Mouse (Mus musculus) megakaryocyte, adult 5-6 weeks (primary cell): ENCODE results near the gene Iffo2. TPM values are rescaled to one million over a fixed set of nuclear protein-coding genes. Genes with fewer than 3 reads are reported as not detected.

Source experiments
- ATAC-seq: 2 replicates; pipeline ENCODE4 v1.8.0; 2016; ENCODE audit warnings: mild to moderate bottlenecking, inconsistent platforms; ENCODE audit not compliant: poor library complexity, severe bottlenecking
- total RNA-seq, 2 experiments: library from RNA; stranded (forward) in 1 of 2; stranded (reverse) in 1 of 2; fragments of 153-499, 151-499 nt in 1 of 2; fragments of 221-1000, 200-1000 nt in 1 of 2; gene quantifications; 2 replicates each; pipeline versions ENCODE4 v1.2.3 to v1.2.4; 2015 to 2017

The Iffo2 gene
- total RNA-seq, 2 experiments from 2014 or later: 0.83 to 2.1 TPM

GRCm38 (mm10) chr4:139526475-139526874, 3.9 kb upstream of the Iffo2 start:
- ATAC-seq: no peak

GRCm38 (mm10) chr4:139532081-139532480, 1.7 kb downstream of the Iffo2 start:
- no peak for ATAC-seq

DNA sequence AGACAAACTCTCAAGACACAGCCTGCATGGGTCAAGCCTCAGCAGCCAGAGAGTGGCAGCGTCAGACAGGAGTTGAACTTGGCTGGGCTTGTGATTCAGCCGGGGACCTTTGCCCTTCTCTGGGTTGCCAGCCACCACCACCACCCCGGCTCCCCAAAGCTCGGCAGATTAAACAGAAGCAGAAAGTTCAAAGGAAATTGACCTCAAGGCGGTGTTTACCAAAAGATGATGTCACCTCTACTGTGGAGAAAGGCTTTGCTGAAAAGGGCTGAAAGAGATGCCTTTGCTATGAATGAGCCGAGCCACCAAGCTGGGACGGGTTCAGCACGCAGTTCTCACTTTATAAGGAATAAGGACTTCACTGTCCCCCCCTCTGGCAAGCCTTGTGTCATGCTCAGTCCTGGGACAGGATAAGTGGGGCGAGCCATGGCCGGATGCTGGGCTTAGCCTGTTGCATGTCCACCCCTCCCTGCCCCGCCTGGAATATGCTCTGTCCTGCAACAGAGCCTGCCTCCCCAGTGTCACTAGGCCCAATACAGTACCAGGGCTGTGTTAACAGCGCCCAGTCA, 4.9 kb downstream of the Iffo2 start:
- no peak for ATAC-seq

DNA sequence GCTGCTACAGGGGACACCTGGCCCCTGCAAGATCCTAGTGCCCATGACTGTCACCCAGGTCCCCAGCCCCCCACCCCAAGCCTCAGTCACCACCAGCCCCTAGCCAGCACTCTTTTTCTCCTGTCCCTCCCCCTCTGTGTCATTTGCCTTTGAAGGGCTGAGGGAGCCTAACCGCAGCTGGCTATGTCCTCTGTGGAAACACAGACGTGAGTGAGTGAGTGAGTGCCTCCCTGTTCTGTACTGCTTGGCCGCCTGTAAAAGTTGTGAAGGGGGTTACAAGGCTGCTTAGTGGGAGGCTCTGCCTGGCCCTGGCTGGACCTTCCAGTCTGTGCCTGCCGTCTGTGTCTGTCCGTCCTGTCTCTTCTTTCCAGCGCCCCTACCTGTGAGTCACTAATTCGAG, 5.4 kb downstream of the Iffo2 start:
- ATAC-seq: no peak

DNA sequence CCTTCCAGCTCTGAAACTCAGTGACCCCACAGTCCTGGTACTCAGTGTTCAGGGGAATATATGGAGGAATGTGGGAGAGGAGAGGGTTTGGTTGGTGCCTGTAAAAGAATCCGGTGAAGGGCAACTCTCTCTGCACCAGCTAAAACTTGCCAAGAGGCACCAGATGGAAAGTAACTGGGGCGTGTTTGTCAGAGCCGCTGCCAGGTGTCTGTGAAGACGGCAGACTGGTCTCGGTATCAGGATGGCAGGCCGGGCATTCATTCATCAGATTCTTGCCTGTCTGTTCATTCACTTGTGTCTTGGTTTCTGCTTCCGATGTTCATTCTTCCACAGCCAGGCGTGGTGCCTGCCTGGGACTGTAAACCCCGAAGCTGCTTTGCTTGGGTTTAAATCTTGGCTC, 6.4 kb downstream of the Iffo2 start:
- ATAC-seq: no peak

DNA sequence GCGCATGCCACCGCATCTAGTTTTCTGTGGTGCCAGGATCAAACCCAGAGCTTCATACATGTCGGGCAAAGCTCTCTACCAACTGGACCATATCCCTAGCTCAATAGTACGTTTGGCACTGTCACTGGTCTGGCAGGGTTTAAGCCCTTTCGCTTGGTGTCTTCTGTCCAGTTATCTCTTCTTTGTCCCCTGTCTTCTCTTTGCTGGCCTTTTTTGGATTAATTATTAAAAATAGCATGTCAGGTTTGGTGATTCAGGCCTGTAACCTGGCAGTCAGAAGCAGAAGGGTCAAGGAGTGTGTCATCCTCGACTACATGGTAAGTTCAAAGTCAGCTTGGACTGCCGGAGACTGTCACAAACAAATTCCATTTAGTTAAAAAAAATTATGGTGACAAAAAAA, 10.4 kb downstream of the Iffo2 start:
- no peak for ATAC-seq

GRCm38 (mm10) chr4:139545791-139546190, 15.4 kb downstream of the Iffo2 start:
- no peak for ATAC-seq

DNA sequence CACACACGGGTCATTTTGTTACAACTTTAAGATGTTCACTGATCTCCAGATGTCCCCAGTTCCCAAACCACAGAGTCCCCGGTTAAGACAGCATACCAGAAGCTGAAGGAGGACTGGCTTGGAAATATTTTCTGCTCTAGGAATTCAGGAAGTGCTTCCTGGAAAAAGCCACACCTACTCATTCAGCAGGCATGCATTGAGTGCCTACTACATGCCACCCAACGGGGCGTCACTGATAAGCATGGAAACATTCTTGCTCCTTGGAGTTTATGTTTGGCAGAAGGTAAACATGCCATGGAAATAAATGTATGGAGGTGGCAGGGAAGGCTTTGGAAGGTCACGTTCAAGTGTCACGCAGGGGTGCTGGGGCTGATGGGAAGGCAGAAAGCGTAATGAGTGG, 19.1 kb downstream of the Iffo2 start:
- no peak for ATAC-seq

DNA sequence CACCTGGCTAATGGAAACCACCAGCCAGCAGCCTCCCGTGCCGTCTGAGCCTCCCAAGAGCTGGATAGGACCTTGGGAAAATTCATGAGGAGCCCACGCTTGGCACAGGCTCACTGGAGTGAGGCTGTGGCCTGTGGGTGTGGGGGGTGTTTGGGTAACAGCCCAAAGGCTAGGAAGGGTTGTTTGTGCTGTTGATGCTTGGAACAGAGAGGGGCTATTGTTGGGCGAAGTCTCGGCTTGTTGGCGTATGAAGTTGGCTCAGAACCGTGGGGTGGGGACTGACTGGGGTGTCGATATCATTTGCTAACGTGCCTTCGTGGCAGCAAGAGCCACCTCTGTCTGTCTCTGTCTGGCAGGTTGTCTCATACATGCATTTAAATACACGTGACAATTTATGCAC, 24.9 kb downstream of the Iffo2 start:
- no peak for ATAC-seq

- ATAC-seq: no peak
Measured at GRCm38 (mm10) chr4:139555951-139556350, 25.6 kb downstream of the Iffo2 start.

DNA sequence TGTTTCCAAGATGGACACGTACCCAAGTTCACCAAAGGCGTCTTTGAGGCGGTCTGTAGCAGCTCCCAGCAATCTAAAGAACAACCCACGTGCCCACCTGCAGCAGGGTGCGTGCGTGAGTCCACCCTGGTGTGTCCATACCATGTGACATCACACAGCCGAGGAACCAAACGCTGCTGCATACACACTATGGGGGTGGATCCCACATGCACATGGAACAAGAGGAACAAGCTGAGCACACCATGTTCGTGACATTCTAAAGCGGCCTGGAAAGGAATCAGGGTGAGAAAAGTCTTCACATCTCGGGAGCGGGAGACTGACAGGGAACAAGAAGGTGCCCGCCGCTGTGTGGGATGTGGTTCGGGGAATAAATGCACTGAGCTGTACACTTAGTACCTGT, 38.0 kb downstream of the Iffo2 start:
- no peak for ATAC-seq

DNA sequence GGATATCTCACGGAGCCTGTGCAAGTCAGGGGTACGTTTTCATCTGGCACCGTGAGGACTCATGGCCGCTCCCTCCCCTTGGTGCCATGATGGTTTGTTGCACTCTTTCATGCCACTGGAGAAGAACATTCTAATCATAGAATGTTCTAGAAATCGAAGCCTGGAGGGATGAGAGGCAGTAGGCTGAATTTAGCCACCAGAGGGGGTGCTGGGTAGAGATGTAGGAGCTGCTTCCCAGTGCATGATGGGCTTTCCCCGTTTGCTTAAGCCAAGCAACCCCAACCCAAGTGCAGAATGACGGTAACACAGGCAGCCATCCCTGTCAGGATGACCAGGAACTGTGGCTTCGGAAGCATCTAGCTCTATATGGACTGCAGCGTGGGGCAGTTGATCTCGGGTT, 40.4 kb downstream of the Iffo2 start:
- ATAC-seq: no peak

DNA sequence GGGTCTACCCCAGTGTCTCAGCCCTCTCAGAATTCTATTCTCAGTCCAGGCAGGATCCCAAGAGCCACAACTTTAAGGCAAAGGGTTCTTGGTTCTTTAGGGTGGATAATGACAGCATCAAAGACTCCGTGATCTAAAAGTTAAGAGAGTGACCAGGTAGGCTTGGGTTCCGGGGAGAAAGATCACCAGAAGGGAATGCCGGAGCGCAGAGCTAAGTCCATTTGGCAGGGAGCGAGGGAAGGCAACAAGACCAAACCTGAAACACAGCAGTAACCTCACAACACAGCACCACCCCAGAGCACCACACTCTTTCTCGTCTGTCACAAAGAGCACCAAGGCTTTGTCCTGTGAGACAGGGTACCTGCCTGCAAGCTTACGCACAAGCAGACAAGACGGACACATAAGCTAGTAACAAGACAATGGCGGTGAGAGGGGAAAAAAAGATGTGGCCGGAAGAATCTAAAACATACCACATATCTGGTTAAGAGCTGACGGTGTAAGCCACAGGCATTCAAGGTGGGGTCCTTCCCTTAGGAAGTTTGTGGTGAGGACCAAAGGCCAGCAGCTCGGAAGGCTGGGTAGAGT, 42.7 kb downstream of the Iffo2 start:
- no peak for ATAC-seq

DNA sequence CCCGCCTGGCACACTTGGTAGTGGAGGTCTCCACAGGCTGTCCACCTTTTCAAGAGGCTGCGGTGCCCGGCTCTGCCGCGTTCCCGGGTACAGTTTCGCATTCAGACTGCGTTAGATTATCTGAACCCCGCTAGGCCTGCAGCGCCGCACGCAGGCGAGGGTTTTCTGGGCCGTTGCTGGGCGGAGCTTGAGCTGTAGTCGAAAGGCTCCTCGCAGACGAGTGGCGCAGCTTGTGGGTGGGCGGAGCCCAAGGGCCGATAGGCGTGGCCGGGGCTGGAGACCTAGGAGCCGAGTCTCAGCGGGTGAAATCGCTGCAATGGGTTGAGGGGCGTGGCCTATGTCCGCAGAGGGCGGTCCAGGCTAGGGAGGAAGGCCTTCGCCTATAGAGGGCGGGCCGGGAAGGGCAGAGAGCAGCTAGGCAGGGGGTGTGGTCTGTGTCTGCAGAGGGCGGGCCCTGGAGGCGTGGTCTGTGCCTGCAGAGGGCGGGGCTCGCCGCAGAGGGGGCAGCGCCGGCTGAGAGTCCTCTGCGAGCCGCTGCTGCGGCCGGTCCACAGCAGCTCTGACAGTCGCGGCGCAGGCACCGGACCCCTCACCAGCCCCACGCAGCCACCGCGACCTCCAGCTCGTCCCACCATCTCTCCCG, 43.9 kb downstream of the Iffo2 start:
- ATAC-seq: peak; percentile 89

DNA sequence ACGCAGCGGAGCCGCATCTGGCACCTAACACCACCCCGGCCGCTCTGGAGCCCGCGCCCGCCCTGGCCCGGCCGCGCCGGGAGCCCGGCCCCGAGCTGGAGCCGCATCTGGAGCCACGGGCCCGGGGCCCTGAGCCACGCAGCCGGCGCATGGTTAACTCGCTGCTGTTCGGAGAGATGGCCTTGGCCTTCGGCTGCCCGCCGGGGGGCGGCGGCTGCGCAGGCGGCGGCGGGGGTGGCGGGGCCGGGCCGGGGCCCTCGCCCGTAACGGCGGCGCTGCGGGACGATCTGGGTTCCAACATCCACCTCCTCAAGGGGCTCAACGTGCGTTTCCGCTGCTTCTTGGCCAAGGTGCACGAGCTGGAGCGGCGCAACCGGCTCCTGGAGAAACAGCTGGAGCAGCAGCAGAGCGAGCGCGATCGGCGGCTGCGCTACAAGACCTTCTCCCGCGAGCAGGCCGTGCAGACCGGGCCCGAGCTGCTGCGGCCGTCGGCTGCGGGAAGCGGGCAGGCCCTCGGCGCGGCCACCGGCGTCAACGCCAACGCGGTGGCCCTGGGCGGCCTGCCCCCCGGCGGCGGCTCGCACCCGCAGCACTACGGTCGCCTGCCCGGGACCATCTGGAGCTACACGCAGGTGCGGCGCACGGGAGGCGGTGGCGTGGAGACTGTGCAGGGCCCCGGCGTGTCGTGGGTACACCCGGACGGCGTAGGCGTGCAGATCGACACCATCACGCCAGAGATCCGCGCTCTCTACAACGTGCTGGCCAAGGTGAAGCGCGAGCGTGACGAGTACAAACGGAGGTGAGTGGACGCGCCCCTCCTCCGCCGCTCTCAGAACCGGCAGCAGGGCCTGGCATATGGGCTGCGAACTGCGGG, 44.7 kb downstream of the Iffo2 start:
- ATAC-seq: peak; percentile 4; the same call in 1 of the 2 replicates

DNA sequence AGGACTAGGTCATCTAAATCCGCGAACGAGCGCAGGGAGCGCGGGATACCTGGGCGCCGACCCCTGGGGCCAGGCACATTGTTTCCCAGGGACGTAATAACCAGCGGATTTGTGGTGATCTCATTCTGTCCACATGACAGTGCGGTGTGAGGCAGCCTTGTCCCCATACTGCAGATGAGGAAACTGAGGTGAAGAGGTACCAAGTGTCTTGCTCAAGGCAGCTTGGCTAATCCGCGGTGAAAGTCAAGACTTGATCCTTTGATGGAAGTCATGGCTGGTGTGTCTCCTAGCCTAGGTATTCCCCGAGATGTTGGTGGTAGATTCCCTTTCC, 45.3 kb downstream of the Iffo2 start:
- no peak for ATAC-seq

GRCm38 (mm10) chr4:139576251-139576880, 46.0 kb downstream of the Iffo2 start:
- no peak for ATAC-seq

DNA sequence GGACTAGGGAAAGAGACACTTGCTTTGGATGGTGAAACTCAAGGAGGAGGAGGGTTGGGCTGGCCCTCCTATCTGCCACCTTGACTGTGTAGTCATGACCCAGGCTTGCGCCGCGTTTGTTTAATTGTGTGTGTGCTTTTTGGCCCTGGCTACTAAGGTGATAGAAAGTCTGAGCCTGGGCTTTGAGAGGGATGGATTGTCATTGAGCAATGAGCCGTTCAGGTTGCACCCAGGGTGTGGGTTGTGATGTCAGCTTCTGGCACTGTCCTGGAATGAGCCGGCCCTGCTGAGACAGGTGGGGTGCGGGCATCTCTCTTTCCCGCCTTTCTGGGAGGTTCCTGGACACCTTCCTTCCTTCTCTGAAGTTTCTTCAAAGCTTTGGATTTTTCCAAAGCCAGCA, 46.7 kb downstream of the Iffo2 start:
- ATAC-seq: no peak

GRCm38 (mm10) chr4:139578389-139578788, 48.0 kb downstream of the Iffo2 start:
- no peak for ATAC-seq

GRCm38 (mm10) chr4:139579003-139579402, 48.7 kb downstream of the Iffo2 start:
- ATAC-seq: no peak

- 0 out of 2 replicates have a peak, but pooled peaks have one; percentile 29 for ATAC-seq
Measured at GRCm38 (mm10) chr4:139579466-139579865, 49.1 kb downstream of the Iffo2 start.
